Mouse (Mus musculus) frontal cortex, postnatal 14 days (tissue): Measurements from ENCODE around the gene Mxi1.
A peak's percentile ranks its signal among the peaks of the same experiment; 100 is the strongest.
"Not testable (repeated sequence)": the region's sequence is repeated elsewhere in the genome, so short reads cannot be mapped to it uniquely, and the experiment has no call there.

Source experiments
- DNase-seq, 2 experiments: peaks; one replicate each; pipeline ENCODE4 v3.0.0; 2022; ENCODE audit warnings: low spot score in 2 of 2

Gene Mxi1

DNA sequence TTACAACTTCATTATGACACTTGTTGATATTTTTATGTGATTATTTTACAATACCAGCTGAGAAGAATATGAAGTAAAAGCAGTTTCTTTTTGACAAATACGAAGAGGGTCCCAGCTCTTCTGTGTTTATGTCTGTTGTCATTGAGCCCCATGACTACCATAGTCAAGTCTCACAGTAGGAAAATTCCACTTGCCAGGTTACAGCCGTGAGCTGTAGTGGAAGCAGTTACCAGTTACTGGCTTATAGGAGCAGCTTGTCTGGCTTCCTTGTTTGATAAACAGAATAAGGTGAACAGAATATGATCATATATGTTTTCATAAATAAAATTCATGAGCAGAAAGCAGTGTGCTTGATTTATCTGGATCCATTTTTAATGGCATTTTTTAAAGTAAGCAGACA, 54.2 kb downstream of the Mxi1 start:
- no peak for DNase-seq

DNA sequence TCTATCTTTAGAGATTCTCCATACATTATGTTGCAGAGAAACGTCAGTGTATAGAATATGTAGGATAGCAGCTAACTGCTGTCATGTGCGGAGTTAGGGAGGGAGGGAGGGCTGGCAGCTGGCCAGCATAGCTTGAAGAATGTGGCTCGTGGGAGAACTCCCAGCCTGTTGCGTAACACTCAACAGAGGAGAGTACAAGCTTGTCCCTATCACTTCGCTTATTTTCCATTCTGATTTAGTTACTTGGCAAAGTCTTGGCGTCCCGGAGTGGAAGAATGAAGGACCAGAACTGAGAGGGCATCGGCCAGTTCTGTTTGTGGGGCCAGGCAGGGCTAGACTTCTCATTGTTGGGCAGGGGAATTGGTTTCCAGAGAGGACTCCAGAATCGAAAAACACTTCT, 54.6 kb downstream of the Mxi1 start:
- no peak for DNase-seq

DNA sequence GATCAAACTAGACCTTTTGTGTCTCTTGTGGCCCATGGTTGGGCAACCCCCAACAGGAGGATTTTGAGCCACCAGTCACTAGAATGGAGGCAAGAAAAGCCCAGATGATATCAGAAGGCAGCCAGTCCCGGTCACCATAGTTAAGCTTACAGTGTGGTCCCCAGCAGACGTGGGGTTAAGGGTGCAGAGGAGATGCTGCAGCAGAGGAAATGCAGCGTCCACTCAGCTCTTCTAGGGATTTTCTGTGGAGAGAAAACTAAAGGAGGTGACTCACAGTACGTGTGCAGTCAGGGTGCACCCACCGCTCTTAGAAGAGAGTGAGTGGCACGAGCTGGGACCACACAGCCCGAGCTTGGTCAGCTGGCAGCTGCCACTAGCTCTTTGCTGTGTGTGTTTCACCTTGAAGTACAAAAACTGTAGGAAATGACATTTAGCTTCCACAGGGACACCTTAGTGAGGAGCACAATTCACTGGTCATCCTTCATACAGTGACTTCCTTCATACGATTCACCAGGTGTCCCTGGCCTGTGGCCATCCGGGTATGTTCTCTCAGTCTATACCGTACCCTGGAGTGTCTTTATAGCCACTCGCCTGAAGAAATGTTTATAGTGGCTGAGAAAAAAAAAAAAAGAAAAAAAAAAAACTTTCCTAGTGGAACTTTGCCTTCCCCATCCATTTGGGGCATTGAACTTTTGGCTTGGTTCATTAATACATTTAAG, 55.9 kb downstream of the Mxi1 start:
- DNase-seq = no peak

DNA sequence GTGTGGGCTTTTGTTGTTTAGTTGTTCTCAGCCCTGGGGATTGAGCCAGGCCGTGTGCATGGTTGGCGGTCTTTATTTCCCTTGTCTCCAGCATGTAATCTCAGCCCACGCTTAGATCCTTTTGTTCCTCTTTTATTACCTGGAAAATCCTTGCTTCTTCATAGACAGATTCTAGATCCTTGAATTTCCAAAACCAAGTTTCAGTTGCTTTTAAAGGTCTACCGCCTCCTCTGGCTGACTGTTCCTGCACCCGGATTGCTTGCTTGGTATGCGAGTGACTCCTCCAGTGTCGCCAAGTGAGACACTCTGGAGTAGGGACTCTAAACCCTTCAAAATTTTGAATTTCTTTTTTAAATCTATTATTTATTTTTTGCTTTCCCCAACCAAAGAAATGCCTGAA, 56.6 kb downstream of the Mxi1 start:
- DNase-seq = no peak

DNA sequence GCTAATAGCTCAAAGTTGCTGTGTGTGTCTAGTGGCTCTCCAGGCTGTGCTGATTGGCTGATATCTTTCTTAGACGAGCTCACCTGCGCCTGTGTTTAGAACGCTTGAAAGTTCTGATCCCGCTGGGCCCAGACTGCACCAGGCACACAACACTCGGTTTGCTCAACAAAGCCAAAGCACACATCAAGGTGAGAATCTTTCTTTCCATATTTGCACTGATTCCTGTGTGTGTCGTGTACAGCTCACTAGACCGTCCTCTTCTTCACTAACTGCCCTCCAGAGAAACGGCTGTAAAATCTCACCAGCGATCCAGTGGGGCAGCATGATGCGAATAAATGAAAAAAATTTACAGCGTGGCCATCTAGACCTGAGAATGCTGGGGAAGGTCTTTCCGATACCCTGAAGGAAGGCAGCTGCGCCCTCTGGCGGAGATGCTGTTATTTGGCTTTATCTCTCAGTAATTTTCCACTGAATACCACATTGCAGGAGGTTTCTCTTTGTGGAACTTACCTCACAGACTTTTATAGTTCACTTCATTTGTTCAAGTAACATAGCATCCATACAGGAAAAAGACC, 59.2 kb downstream of the Mxi1 start:
- peak; percentile 61 to 82 for DNase-seq

DNA sequence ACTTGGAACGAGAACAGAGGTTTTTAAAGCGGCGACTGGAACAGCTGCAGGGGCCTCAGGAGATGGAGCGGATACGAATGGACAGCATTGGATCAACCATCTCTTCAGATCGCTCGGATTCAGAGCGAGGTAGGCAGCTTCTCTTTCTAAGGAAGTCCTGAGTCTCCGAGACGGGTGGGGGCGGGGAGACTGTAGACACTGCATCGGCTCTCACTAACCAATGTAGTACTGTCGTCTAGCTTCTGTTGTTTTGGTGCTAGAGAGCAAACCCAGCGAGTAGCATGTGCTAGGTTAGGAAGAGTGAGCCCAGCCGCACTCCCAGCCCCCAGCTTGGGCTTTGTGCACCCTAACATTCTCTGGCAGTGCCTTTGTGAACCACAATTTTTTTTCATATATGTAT, 59.9 kb downstream of the Mxi1 start:
- DNase-seq = no peak

DNA sequence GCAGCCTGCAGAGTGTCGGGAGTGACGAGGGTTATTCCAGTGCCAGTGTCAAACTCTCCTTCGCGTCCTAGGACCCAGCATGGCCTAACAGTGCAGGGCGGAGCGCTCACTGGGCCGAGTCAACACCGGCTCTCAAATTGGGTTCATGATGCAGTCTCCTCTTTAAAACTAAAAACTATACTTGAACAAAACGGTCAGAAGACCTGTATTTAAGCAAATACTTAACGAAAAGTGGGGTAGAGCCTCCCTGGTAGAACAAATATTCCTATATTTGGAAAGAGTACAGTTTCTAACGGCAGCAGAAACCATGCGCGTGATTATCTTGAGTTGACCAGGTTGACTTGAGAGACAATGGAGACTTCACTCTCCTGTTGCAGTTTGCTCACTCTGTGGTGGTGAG, 61.3 kb downstream of the Mxi1 start, which contains the start of gene Gm10197:
Gene Gm10197, minus strand, starts transcription at position 101 of the 400 bp plus-strand sequence.
- DNase-seq = no peak

DNA sequence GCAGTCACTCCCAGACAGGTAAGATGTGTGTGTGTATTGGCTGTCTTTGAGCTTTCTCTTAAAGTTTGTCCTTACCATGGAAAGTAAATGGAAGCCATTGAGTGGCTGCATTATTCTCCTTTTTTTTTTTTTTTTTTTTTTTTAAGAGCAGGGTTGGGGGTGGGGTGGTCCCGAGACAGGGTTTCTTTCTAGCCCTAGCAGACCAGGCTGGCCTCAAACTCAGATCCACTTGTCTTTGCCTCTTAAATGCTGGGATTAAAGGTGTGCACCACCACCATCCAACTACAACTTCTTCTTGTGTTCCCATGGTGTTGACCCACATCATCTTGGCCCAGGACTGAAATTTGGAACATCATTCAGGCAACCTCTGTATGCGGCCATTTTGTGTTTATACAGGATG, 63.3 kb downstream of the Mxi1 start:
- no peak for DNase-seq

DNA sequence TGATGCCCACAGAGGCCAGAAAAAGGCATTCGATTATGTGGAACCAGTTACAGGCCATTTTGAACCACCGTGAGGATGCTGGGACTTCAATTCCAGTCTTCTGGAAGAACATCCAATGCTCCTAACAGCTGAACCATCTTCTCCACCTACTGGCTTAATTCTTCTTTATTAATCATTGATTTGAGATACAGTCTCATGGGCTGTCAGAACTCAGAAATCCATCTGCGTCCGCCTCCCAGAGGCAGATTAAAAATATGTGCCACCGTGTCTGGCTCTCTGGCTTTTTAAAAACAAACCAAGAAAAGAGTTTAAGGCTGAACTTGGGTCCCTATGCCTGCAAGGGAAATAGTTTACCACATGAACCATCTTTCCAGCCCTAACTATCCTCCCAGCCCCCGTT, 65.0 kb downstream of the Mxi1 start:
- no peak for DNase-seq

DNA sequence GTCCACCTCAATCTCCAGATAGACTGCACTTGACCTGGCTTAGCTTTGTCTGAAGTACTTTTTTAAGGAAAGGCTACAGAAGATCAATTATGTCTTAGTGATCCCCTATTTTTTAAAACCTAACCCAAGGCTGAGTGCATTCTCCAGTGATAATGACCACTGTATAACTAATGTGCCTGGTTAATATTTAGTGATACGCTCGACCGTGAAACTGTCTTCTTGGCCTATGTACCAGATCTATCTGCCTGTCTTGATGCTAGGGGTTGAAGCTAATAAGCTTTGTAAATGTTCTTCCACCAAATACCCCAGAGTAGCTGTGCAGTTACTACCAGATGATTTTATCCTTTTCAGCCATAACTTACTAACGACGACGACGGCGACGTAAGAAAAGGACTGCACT, 65.5 kb downstream of the Mxi1 start:
- no peak for DNase-seq

DNA sequence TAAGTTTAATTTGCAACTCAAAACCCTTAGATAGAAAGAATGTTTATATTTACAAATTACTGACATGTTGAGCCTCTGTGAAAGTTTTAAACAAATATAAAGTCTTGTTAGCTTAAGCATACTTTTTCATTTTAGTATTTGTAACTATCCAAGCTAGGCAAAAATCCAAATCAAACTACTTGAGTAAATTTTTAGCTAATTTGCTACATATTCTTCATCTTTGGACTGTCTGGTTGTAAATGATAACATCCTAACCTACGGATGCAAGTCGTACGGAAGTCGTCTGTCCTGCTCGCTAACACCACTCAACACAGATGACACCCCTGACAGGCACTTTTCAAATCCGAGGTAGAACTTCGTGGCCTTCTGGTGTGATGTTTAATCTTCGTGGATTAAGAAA, 67.3 kb downstream of the Mxi1 start:
- DNase-seq = no peak

DNA sequence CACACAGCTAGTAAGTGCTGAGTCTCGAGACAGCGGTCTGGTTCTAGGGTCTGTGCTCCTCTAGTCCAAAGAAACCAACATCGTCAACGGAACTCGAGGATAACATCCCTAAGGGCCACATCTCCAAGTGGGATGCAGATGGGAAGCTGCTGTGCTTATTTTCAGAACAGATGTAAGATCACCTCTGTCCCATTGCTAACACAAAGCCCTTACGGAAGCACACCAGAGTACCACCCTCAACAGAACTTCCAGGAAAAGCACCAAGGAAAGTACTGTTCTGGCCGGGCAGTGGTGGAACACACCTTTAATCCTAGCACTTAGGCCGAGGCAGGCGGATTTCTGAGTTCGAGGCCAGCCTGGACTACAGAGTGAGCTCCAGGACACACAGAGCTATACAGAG, 68.1 kb downstream of the Mxi1 start:
- DNase-seq = no peak

DNA sequence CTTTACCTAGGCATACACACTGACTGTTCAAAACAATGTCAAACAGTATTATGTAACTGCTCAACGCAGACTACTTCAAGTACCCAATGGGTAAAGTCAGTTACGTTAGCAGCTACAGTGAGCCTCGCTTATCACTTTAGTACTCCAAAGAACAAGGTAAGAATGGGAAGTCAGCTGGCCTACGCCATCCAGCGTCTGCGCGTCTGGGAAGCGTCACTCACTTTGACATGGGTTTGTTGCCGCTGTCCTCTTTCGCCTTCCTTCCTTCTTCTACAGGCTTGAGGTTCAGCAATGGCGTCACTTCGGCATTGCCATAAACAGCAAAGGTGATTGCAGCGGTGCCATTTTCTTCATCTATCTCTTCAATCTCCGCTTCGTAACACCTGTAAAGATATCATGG, 73.0 kb downstream of the Mxi1 start:
- DNase-seq = no peak

DNA sequence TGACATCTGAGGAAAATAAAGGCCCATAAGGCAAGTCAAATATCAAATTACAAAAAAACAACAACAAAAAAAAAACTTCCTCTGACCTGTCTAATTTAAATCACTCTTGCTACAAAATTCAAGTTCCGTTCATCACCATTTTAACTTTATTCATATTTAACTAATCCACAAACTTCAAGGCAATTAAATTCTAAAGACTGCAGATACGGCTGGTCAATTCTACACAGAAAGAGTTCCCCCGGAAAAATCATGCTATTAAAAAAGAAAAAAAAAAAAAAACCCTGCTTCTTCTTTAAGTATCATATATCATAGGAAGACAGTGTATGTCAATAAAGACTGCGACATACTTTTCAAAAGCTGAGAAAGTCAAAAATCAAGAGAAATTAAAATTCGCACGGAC, 79.1 kb downstream of the Mxi1 start:
- DNase-seq = no peak

DNA sequence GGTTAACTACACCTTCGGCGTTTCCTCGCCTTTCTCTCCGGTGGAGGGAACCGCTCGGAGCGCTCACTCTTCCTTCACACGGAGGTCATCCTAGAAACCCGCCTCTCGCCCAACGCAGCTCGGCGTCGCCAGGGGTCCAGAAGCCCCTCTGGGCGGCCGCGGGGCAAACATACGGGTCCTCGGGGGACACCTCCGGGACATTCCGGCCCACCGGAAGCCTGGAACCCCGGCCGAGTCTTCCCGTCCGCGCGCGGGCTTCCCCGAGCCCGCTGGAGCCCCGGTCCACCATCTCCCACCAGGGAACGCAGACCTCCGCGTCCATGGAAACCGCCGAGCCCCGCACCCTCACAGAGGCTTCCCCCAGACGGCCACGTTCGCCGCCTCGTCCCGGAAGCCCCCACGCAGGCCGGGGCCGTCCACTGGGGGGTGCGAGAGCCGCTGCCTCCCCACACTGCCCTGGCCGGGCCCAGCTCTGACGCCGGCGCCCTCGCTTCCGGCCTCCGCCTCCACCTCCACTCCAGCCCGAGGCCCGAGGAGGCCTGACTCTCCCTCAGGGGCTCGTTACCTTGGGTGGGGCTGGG, 79.6 kb downstream of the Mxi1 start:
- peak in 1 of 2 experiments; percentile 62 for DNase-seq

DNA sequence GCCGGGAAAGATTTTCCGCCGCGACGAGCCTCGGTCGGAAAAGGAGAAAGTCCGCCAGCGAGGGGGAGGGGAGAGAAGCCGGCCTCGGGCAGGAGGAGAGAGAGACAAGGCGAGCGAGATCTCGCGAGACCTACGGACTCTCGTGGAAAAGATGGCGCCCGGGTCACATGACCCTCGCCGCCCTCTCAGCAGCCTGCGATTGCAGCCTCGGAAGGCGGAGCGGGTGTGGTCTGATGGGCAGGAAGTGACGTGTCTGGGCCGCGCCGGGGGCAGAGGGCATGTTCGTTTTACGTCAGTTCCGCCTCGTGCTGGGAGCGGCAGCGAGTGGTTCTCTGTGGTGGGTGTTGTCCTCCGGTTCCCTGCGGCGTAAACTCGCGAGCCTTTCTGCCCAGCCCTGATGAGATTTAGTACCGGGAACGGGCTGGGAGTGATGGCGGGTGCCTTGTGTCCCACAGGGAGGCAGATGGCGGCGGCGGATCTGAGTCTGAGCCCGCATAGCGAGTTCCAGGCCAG, 80.2 kb downstream of the Mxi1 start, which contains the start of gene Smndc1:
Gene Smndc1, minus strand, starts transcription at position 84 of the 513 bp plus-strand sequence.
- DNase-seq = peak; percentile 98 to 99

DNA sequence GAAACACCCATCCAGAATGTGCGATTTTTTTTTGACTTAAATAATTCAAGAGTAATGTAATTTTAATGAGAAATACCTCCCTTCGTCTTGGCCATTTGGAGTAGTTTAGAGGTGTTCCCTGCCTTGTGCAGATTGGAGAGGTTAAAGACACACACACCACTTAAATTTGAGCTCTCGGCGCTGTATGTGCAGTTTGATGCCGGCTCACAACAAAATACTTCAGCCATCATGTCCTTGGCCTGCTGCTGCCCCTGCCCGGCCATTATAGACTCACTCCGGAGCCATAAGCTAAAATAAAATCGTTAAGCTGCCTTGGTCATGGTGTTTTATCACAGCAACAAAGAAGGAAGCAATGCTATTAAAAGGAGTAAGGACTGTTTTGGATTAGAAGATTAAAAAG, 81.1 kb downstream of the Mxi1 start:
- no peak for DNase-seq

DNA sequence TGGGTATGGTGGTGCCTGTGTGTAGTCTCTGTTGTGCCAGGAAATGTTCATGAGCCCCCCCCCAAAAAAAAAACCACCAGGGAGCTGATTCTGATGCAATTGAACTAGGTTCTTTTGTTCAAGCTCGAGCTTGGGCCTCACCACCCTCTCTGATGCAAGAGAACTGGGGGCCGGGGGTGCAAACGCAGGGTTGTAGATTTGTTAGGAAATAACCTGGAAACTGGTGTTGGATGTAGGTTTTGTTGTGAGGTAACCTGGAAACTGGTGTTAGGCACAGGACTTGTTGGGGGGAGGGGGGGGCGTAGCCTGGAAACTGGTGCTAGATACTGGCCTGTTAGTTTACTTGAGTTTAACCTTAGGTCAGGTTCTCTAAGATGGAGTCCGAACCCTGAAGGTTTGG, 81.5 kb downstream of the Mxi1 start:
- DNase-seq = no peak

DNA sequence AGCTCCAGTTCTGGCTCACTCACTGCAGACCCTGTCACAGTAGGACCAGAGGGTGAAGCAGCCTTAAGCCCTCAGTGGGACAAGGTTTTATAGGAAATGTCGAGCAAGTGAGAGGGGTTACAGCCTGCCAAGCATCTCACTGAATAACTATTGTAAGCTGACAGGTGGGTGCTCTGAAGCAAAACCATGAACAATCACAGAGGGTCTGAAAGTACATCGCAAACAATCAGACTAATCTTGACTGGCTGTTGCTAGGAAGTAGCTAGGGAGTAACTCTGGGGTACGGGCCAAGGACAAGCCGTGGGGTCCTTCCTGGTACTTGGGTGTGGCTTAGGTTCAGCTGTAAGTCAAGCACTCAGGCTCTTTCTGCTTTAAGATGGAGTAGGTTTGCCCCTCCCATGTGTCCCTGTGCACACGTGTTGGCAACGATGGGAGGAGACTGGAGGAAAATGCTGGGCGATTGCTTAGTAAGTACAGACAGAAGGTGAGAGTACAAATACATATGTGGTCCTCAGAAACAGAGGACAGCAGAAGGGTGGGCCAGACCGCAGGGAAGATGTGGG, 82.5 kb downstream of the Mxi1 start:
- DNase-seq = no peak

DNA sequence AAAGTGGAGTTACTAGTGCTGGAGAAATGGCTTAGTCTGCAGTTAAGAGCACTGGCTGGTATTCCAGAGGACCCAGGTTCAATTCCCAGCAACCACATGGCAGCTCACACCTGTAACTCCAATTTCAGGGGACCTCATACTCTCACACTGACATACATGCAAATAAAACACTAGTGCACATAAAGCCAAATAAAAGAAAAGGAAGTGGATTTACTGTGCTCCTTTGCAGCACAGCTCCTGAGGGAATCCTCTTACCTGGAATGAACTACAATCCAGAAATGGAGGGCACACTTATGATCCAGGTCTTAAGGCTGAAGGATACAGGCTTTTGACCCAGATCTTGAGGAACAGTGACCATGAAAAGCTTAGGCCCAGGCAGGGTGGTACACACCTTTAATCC, 83.3 kb downstream of the Mxi1 start:
- no peak for DNase-seq

DNA sequence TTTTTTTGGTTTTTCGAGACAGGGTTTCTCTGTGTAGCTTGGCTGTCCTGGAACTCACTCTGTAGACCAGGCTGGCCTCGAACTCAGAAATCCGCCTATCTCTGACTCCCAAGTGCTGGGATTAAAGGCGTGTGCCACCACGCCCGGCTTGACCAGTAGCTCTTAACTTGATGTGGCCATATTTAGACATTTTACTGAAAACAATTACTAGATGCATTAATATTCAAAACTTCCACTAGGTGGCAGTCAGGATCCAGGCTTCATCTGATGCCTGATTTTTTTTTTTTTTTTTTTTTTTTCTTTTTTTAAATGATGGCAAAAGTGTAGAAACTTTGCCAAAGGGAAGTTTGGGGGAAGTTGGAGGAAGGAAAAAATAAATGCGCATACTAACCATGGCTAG, 84.2 kb downstream of the Mxi1 start:
- DNase-seq = no peak

DNA sequence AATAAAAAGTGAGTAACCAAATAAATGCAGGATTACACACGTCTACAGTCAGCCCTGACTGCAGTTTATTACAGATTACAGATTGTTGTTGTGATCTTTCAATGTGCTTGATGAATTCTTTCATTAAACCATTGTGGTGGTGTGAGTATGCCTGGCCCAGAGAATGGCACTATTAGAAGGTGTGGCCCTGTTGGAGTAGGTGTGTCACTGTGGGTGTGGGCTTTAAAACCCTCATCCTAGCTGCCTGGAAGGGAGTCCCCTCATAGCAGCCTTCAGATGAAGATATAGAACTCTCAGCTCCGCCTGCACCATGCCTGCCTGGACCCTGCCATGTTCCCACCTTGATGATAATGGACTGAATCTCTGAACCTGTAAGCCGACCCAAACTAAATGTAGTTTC, 84.6 kb downstream of the Mxi1 start:
- not testable (repeated sequence) for DNase-seq

DNA sequence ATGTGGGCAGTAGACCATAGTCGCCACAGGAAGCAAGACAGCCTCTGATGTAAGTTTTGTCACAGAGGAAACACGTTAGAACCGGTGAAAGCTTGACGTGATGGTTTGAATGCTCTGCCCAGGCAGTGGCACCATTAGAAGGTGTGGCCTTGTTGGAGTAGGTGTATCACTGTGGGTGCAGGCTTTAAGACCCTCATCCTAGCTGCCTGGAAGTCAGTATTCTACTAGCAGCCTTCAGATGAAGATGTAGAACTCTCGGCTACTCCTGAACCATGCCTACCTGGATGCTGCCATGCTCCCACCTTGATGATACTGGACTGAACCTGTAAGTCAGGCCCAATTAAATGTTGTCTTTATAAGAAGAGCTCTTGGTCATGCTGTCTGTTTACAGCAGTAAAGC, 85.5 kb downstream of the Mxi1 start:
- DNase-seq = not testable (repeated sequence)
